Mouse (Mus musculus): Measurements from ENCODE around the gene Colec11.

Colec11 gene

GRCm38 (mm10) chr12:28623195-28623594 lies at the start of gene Colec11:
Colec11 (minus strand) TSS chr12:28623377.
- in situ Hi-C loops (cut with MboI; ENCODE audit: low pct_unique_long_range_greater_than_20kb in 1 of 2, low sequenced_read_pairs in 2 of 2, unreplicated experiment in 1 of 2): no loop called here

- in situ Hi-C loops (cut with MboI; ENCODE audit: low pct_unique_long_range_greater_than_20kb in 1 of 2, low sequenced_read_pairs in 2 of 2, unreplicated experiment in 1 of 2): no loop called here
Observed at GRCm38 (mm10) chr12:28667287-28667686, 44.1 kb upstream of the Colec11 start.

GRCm38 (mm10) chr12:28666734-28667133 lies 43.6 kb upstream of the Colec11 start:
- in situ Hi-C loops (cut with MboI; ENCODE audit: low pct_unique_long_range_greater_than_20kb in 1 of 2, low sequenced_read_pairs in 2 of 2, unreplicated experiment in 1 of 2): no loop called here

- in situ Hi-C loops (cut with MboI; ENCODE audit: low pct_unique_long_range_greater_than_20kb in 1 of 2, low sequenced_read_pairs in 2 of 2, unreplicated experiment in 1 of 2): no loop called here
Observed at GRCm38 (mm10) chr12:28662628-28663027, 39.5 kb upstream of the Colec11 start.

- in situ Hi-C loops (cut with MboI; ENCODE audit: low pct_unique_long_range_greater_than_20kb in 1 of 2, low sequenced_read_pairs in 2 of 2, unreplicated experiment in 1 of 2): no loop called here
Observed at GRCm38 (mm10) chr12:28649141-28650110, 26.2 kb upstream of the Colec11 start, which contains the start of gene Rnaseh1. Rnaseh1 (plus strand) TSS chr12:28649602.

- in situ Hi-C loops (cut with MboI; ENCODE audit: low pct_unique_long_range_greater_than_20kb in 1 of 2, low sequenced_read_pairs in 2 of 2, unreplicated experiment in 1 of 2): no loop called here
Observed at GRCm38 (mm10) chr12:28638778-28639177, 15.6 kb upstream of the Colec11 start.

GRCm38 (mm10) chr12:28636543-28636942 lies 13.4 kb upstream of the Colec11 start:
- in situ Hi-C loops (cut with MboI; ENCODE audit: low pct_unique_long_range_greater_than_20kb in 1 of 2, low sequenced_read_pairs in 2 of 2, unreplicated experiment in 1 of 2): no loop called here

GRCm38 (mm10) chr12:28635535-28636476 lies 12.6 kb upstream of the Colec11 start, which contains the start of gene Rps7:
Rps7 (minus strand) TSS chr12:28635953.
- in situ Hi-C loops (cut with MboI; ENCODE audit: low pct_unique_long_range_greater_than_20kb in 1 of 2, low sequenced_read_pairs in 2 of 2, unreplicated experiment in 1 of 2): no loop called here

- in situ Hi-C loops (cut with MboI; ENCODE audit: low pct_unique_long_range_greater_than_20kb in 1 of 2, low sequenced_read_pairs in 2 of 2, unreplicated experiment in 1 of 2): no loop called here
Observed at GRCm38 (mm10) chr12:28635058-28635534, 11.9 kb upstream of the Colec11 start.

GRCm38 (mm10) chr12:28628436-28628835 lies 5.3 kb upstream of the Colec11 start:
- in situ Hi-C loops (cut with MboI; ENCODE audit: low pct_unique_long_range_greater_than_20kb in 1 of 2, low sequenced_read_pairs in 2 of 2, unreplicated experiment in 1 of 2): no loop called here

- in situ Hi-C loops (cut with MboI; ENCODE audit: low pct_unique_long_range_greater_than_20kb in 1 of 2, low sequenced_read_pairs in 2 of 2, unreplicated experiment in 1 of 2): no loop called here
Observed at GRCm38 (mm10) chr12:28627092-28627491, 3.9 kb upstream of the Colec11 start.

- in situ Hi-C loops (cut with MboI; ENCODE audit: low pct_unique_long_range_greater_than_20kb in 1 of 2, low sequenced_read_pairs in 2 of 2, unreplicated experiment in 1 of 2): no loop called here
Observed at GRCm38 (mm10) chr12:28625407-28625806, 2.2 kb upstream of the Colec11 start.

GRCm38 (mm10) chr12:28624251-28624650 lies 1.1 kb upstream of the Colec11 start:
- in situ Hi-C loops (cut with MboI; ENCODE audit: low pct_unique_long_range_greater_than_20kb in 1 of 2, low sequenced_read_pairs in 2 of 2, unreplicated experiment in 1 of 2): no loop called here

GRCm38 (mm10) chr12:28622641-28623040 lies 536 bp downstream of the Colec11 start:
- in situ Hi-C loops (cut with MboI; ENCODE audit: low pct_unique_long_range_greater_than_20kb in 1 of 2, low sequenced_read_pairs in 2 of 2, unreplicated experiment in 1 of 2): no loop called here

- in situ Hi-C loops (cut with MboI; ENCODE audit: low pct_unique_long_range_greater_than_20kb in 1 of 2, low sequenced_read_pairs in 2 of 2, unreplicated experiment in 1 of 2): no loop called here
Observed at GRCm38 (mm10) chr12:28622167-28622532, 1.0 kb downstream of the Colec11 start.

GRCm38 (mm10) chr12:28621451-28622166 lies 1.6 kb downstream of the Colec11 start:
- in situ Hi-C loops (cut with MboI; ENCODE audit: low pct_unique_long_range_greater_than_20kb in 1 of 2, low sequenced_read_pairs in 2 of 2, unreplicated experiment in 1 of 2): no loop called here

- in situ Hi-C loops (cut with MboI; ENCODE audit: low pct_unique_long_range_greater_than_20kb in 1 of 2, low sequenced_read_pairs in 2 of 2, unreplicated experiment in 1 of 2): no loop called here
Observed at GRCm38 (mm10) chr12:28617297-28617696, 5.9 kb downstream of the Colec11 start.

GRCm38 (mm10) chr12:28614401-28614800 lies 8.8 kb downstream of the Colec11 start:
- in situ Hi-C loops (cut with MboI; ENCODE audit: low pct_unique_long_range_greater_than_20kb in 1 of 2, low sequenced_read_pairs in 2 of 2, unreplicated experiment in 1 of 2): no loop called here
